Mouse (Mus musculus) inflammation-experienced regulatory T-cells, adult 6 months (primary cell): ENCODE data around the gene Cdk9. TPM values are rescaled to one million over a fixed set of nuclear protein-coding genes. Genes with fewer than 3 reads are reported as not detected.
A peak's percentile ranks its signal among the peaks of the same experiment; 100 is the strongest.

Source experiments
- ATAC-seq: one replicate; pipeline ENCODE4 v1.8.0; 2017
- polyA plus RNA-seq, 3 experiments: library from polyadenylated mRNA; unstranded; fragments of 100-300 nt; shearing (Covaris generic); gene quantifications; one replicate each; pipeline ENCODE4 v1.2.1; 2017

Gene Cdk9
- polyA plus RNA-seq, result 10 to 100 TPM; 21.2 to 31.2 (median 30.4) TPM

- peak; percentile 64 for ATAC-seq
Observed at GRCm38 (mm10) chr2:32712934-32713817, at the start of gene Cdk9. Gene Cdk9 (minus strand): TSS chr2:32713076.

GRCm38 (mm10) chr2:32761859-32762258 lies 49.0 kb upstream of the Cdk9 start:
- ATAC-seq, result no peak

GRCm38 (mm10) chr2:32761361-32761760 lies 48.5 kb upstream of the Cdk9 start:
- ATAC-seq, result no peak

- no peak for ATAC-seq
Observed at GRCm38 (mm10) chr2:32759001-32759400, 46.1 kb upstream of the Cdk9 start.

GRCm38 (mm10) chr2:32758503-32758902 lies 45.6 kb upstream of the Cdk9 start:
- no peak for ATAC-seq

GRCm38 (mm10) chr2:32757056-32757845 lies 44.4 kb upstream of the Cdk9 start, which contains the start of gene Tor2a:
Gene Tor2a (plus strand): TSS chr2:32757234.
- ATAC-seq, result peak; percentile 96

- ATAC-seq, result no peak
Observed at GRCm38 (mm10) chr2:32756674-32757055, 43.8 kb upstream of the Cdk9 start.

- ATAC-seq, result no peak
Observed at GRCm38 (mm10) chr2:32752181-32752580, 39.3 kb upstream of the Cdk9 start.

- no peak for ATAC-seq
Observed at GRCm38 (mm10) chr2:32751665-32752033, 38.8 kb upstream of the Cdk9 start.

- no peak for ATAC-seq
Observed at GRCm38 (mm10) chr2:32750887-32751664, 38.2 kb upstream of the Cdk9 start.

- ATAC-seq, result no peak
Observed at GRCm38 (mm10) chr2:32750199-32750598, 37.3 kb upstream of the Cdk9 start.

- no peak for ATAC-seq
Observed at GRCm38 (mm10) chr2:32749082-32749481, 36.2 kb upstream of the Cdk9 start.

- no peak for ATAC-seq
Observed at GRCm38 (mm10) chr2:32744272-32744982, 31.6 kb upstream of the Cdk9 start.

- ATAC-seq, result no peak
Observed at GRCm38 (mm10) chr2:32742173-32742531, 29.3 kb upstream of the Cdk9 start.

GRCm38 (mm10) chr2:32741273-32742172 lies 28.6 kb upstream of the Cdk9 start:
- no peak for ATAC-seq

GRCm38 (mm10) chr2:32740916-32741272 lies 28.0 kb upstream of the Cdk9 start, which contains the start of gene 6330409D20Rik:
Gene 6330409D20Rik (minus strand): TSS chr2:32741016.
- ATAC-seq, result no peak

- no peak for ATAC-seq
Observed at GRCm38 (mm10) chr2:32739311-32739710, 26.4 kb upstream of the Cdk9 start.

- no peak for ATAC-seq
Observed at GRCm38 (mm10) chr2:32737008-32737407, 24.1 kb upstream of the Cdk9 start.

- no peak for ATAC-seq
Observed at GRCm38 (mm10) chr2:32736306-32736829, 23.5 kb upstream of the Cdk9 start.

- ATAC-seq, result no peak
Observed at GRCm38 (mm10) chr2:32734933-32735332, 22.1 kb upstream of the Cdk9 start.

GRCm38 (mm10) chr2:32734480-32734879 lies 21.6 kb upstream of the Cdk9 start:
- ATAC-seq, result no peak
